Mouse (Mus musculus) CH12.LX (cell line): Measurements from ENCODE around the gene Ankrd10. TPM values are rescaled to one million over a fixed set of nuclear protein-coding genes. Genes with fewer than 3 reads are reported as not detected.

Experiments
- DNase-seq: peaks from one replicate; pipeline ENCODE4 v3.0.0-alpha.2; 2013; ENCODE audit errors: extremely low read depth
- H3K27ac ChIP-seq: 2 replicates; pipeline ENCODE4 v1.5.1; 2012; ENCODE audit warnings: low read depth, mild to moderate bottlenecking, control low read depth, moderate library complexity; ENCODE audit not compliant: insufficient read depth
- H3K27me3 ChIP-seq: replicated peaks from 2 replicates; pipeline ENCODE3; 2012; ENCODE audit warnings: inconsistent platforms
- H3K36me3 ChIP-seq, 2 experiments: replicated peaks in 1 of 2; 2 replicates each; pipeline versions ENCODE3 to v1.6.1; 2012; ENCODE audit warnings: inconsistent platforms in 1 of 2, low read length in 1 of 2, mild to moderate bottlenecking in 1 of 2, mixed read lengths in 1 of 2, moderate library complexity in 1 of 2; ENCODE audit not compliant: control insufficient read depth in 1 of 2, insufficient read depth in 1 of 2
- H3K4me1 ChIP-seq, 2 experiments: 2 replicates each; pipeline ENCODE4 v1.6.1; 2012; ENCODE audit warnings: inconsistent platforms in 1 of 2, moderate library complexity in 1 of 2; ENCODE audit not compliant: insufficient read depth in 2 of 2, control insufficient read depth in 1 of 2
- H3K4me2 ChIP-seq: 2 replicates; pipeline ENCODE4 v1.6.1; 2012; ENCODE audit warnings: low read depth, mild to moderate bottlenecking, control low read depth; ENCODE audit not compliant: poor library complexity, insufficient read depth, severe bottlenecking
- H3K4me3 ChIP-seq, 3 experiments: fragments of 150-350 bp in 1 of 3; sonication (generic) in 1 of 3; replicated peaks in 1 of 3; 2 replicates each; pipeline versions ENCODE3 to v1.5.1; 2011 to 2012; ENCODE audit warnings: low read depth in 2 of 3, low read length in 2 of 3, mild to moderate bottlenecking in 2 of 3, moderate library complexity in 2 of 3, control low read depth in 1 of 3, improper control_type of control experiment in 1 of 3, inconsistent platforms in 1 of 3, mixed read lengths in 1 of 3; ENCODE audit not compliant: poor library complexity in 1 of 3
- H3K79me2 ChIP-seq: replicated peaks from 2 replicates; pipeline ENCODE4 v1.6.1; 2012; ENCODE audit warnings: mild to moderate bottlenecking, moderate library complexity; ENCODE audit not compliant: control insufficient read depth, poor library complexity, insufficient read depth, severe bottlenecking; ENCODE audit errors: extremely low read depth
- H3K9ac ChIP-seq: 2 replicates; pipeline ENCODE4 v1.6.1; 2012; ENCODE audit warnings: low read depth, mild to moderate bottlenecking, control low read depth, moderate library complexity; ENCODE audit not compliant: insufficient read depth
- H3K9me3 ChIP-seq: replicated peaks from 2 replicates; pipeline ENCODE3; 2012; ENCODE audit warnings: low read length, inconsistent platforms, mixed read lengths
- CHD2 ChIP-seq: IDR thresholded peaks from 2 replicates; pipeline ENCODE4 v1.6.1; 2011; ENCODE audit warnings: low read length, improper control_type of control experiment
- CTCF ChIP-seq, 2 experiments: IDR thresholded peaks in 1 of 2; conservative IDR thresholded peaks in 1 of 2; 2 replicates each; pipeline ENCODE4 v1.5.1; 2011 to 2012; ENCODE audit warnings: low read depth in 2 of 2, low read length in 2 of 2, improper control_type of control experiment in 1 of 2, inconsistent platforms in 1 of 2, mild to moderate bottlenecking in 1 of 2, moderate library complexity in 1 of 2
- ELF1 ChIP-seq: IDR thresholded peaks from 2 replicates; pipeline ENCODE4 v1.6.1; 2014; ENCODE audit warnings: low read depth, mild to moderate bottlenecking, inconsistent platforms, low read length, improper control_type of control experiment
- EP300 ChIP-seq: IDR thresholded peaks from 2 replicates; pipeline ENCODE4 v1.6.1; 2011; ENCODE audit warnings: low read length, improper control_type of control experiment
- ETS1 ChIP-seq: conservative IDR thresholded peaks from 2 replicates; pipeline ENCODE4 v1.6.1; 2012; ENCODE audit warnings: low read depth, mild to moderate bottlenecking, inconsistent platforms, low read length, improper control_type of control experiment, moderate library complexity
- IRF4 ChIP-seq: IDR thresholded peaks from 2 replicates; pipeline ENCODE4 v1.6.1; 2014; ENCODE audit warnings: low read depth, mild to moderate bottlenecking, inconsistent platforms, low read length, improper control_type of control experiment
- MAFK ChIP-seq: IDR thresholded peaks from 2 replicates; pipeline ENCODE4 v1.6.1; 2011; ENCODE audit warnings: low read length, improper control_type of control experiment; ENCODE audit not compliant: insufficient replicate concordance
- MAX ChIP-seq: IDR thresholded peaks from 2 replicates; pipeline ENCODE4 v1.6.1; 2011; ENCODE audit warnings: low read length, improper control_type of control experiment
- MAZ ChIP-seq: IDR thresholded peaks from 2 replicates; pipeline ENCODE4 v1.6.1; 2012; ENCODE audit warnings: low read depth, mild to moderate bottlenecking, inconsistent platforms, low read length, improper control_type of control experiment, moderate library complexity
- MEF2A ChIP-seq: IDR thresholded peaks from 2 replicates; pipeline ENCODE4 v1.6.1; 2014; ENCODE audit warnings: low read depth, mild to moderate bottlenecking, inconsistent platforms, low read length, improper control_type of control experiment, borderline replicate concordance
- MXI1 ChIP-seq: IDR thresholded peaks from 2 replicates; pipeline ENCODE4 v1.6.1; 2011; ENCODE audit warnings: mild to moderate bottlenecking, low read depth, low read length, improper control_type of control experiment
- NELFE ChIP-seq: IDR thresholded peaks from 2 replicates; pipeline ENCODE4 v1.6.1; 2011; ENCODE audit warnings: low read depth, low read length, improper control_type of control experiment
- NRF1 ChIP-seq: IDR thresholded peaks from 2 replicates; pipeline ENCODE4 v1.6.1; 2014; ENCODE audit warnings: low read depth, mild to moderate bottlenecking, inconsistent platforms, low read length, improper control_type of control experiment, moderate library complexity
- PAX5 ChIP-seq: IDR thresholded peaks from 2 replicates; pipeline ENCODE4 v1.6.1; 2012; ENCODE audit warnings: low read length, inconsistent platforms, mixed read lengths
- RAD21 ChIP-seq: IDR thresholded peaks from 2 replicates; pipeline ENCODE4 v1.6.1; 2011; ENCODE audit warnings: low read depth, mild to moderate bottlenecking, low read length, improper control_type of control experiment, moderate library complexity
- RCOR1 ChIP-seq: conservative IDR thresholded peaks from 2 replicates; pipeline ENCODE4 v1.6.1; 2012; ENCODE audit warnings: low read depth, mild to moderate bottlenecking, inconsistent platforms, low read length, improper control_type of control experiment
- SIN3A ChIP-seq: IDR thresholded peaks from 2 replicates; pipeline ENCODE4 v1.6.1; 2012; ENCODE audit warnings: low read length, improper control_type of control experiment, inconsistent platforms
- TBP ChIP-seq: conservative IDR thresholded peaks from 2 replicates; pipeline ENCODE4 v1.6.1; 2011; ENCODE audit warnings: low read depth, low read length, improper control_type of control experiment
- USF2 ChIP-seq: conservative IDR thresholded peaks from 2 replicates; pipeline ENCODE4 v1.6.1; 2011; ENCODE audit warnings: low read depth, low read length, improper control_type of control experiment
- ZKSCAN1 ChIP-seq: IDR thresholded peaks from 2 replicates; pipeline ENCODE4 v1.6.1; 2012; ENCODE audit warnings: low read depth, inconsistent platforms, low read length, improper control_type of control experiment, borderline replicate concordance
- ZNF384 ChIP-seq: IDR thresholded peaks from 2 replicates; pipeline ENCODE4 v1.6.1; 2012; ENCODE audit warnings: low read depth, low read length, improper control_type of control experiment, inconsistent platforms
- dilution Hi-C: fragments of 300-500 bp; cut with MboI; formaldehyde crosslinking; loops from 2 replicates; pipeline ENCODE4 v1.14.3; 2020; ENCODE audit warnings: low sequenced_read_pairs; ENCODE audit not compliant: extremely low pct_unique_long_range_greater_than_20kb, extremely low pct_ligation_motif_present
- in situ Hi-C: fragments of 300-500 bp; cut with MboI; formaldehyde crosslinking; loops from 3 replicates; pipeline ENCODE4 v1.14.3; 2019; ENCODE audit warnings: low sequenced_read_pairs, low pct_ligation_motif_present, low pct_unique_long_range_greater_than_20kb, mixed read lengths
- polyA plus RNA-seq: library from polyadenylated mRNA; unstranded; fragments of >175 nt; gene quantifications from 2 replicates; pipeline ENCODE4 v1.2.1, GENCODE M21; 2012; ENCODE audit warnings: low read depth; ENCODE audit not compliant: insufficient read length
- total RNA-seq, 2 experiments: library from RNA; depleted of rRNA; stranded (reverse); fragments of 300-350 nt in 1 of 2; fragments of >200 nt in 1 of 2; gene quantifications; 2 replicates each; pipeline ENCODE4 v1.2.3; 2012 to 2014

The Ankrd10 gene
- total and polyA plus RNA-seq, 3 experiments: 36.9 to 46.9 (median 39.0) TPM

- no peak overlapping the region for H3K9ac ChIP-seq
- dilution Hi-C loops: no loop called here
Observed at GRCm38 (mm10) chr8:11574911-11575603, 60.5 kb downstream of the Ankrd10 start.

GRCm38 (mm10) chr8:11572428-11572827 lies 63.1 kb downstream of the Ankrd10 start:
- no peak for DNase-seq
- 0 out of 2 replicates have a peak overlapping the region, but pooled peaks have one; percentile 4 for H3K4me2 ChIP-seq
- no peaks in the 10 kb centered on the region for H3K79me2 ChIP-seq
- peaks cover 2% of the 10 kb centered on the region for H3K9me3 ChIP-seq
- H3K4me3 ChIP-seq: no peak overlapping the region
- H3K27ac ChIP-seq: no peak overlapping the region
- in situ Hi-C loops: no loop called here
- H3K36me3 ChIP-seq: no peaks in the 10 kb centered on the region
- no peak for TF ChIP-seq CHD2
- TF ChIP-seq, all 38 proteins: peak for 0
- dilution Hi-C loops: no loop called here
- Histone ChIP-seq H3K4me1 (peaks cover 27 to 54% of the 10 kb centered on the region in 2 experiments), H3K27me3 (no peaks in the 10 kb centered on the region), H3K9ac (no peak overlapping the region)

More at GRCm38 (mm10) chr8:11574911-11575603, 60.5 kb downstream of the Ankrd10 start:
- in situ Hi-C loops: no loop called here
- Histone ChIP-seq H3K9me3 (no peaks in the 10 kb centered on the region), H3K4me2 (no peak overlapping the region), H3K36me3 (no peaks in the 10 kb centered on the region), H3K4me3 (no peak overlapping the region), H3K79me2 (no peaks in the 10 kb centered on the region), H3K27ac (no peak overlapping the region), H3K4me1 (peaks cover 22 to 51% of the 10 kb centered on the region in 2 experiments), H3K27me3 (no peaks in the 10 kb centered on the region)
- no peak for DNase-seq
- TF ChIP-seq ELF1 (no peak), RCOR1 (no peak), CTCF (conservative IDR thresholded peaks at IDR 0.05 in 1 of 2, IDR thresholded peaks at IDR 0.05 in 1 of 2; ENCODE audit: low read depth in 2 of 2, low read length in 2 of 2) (no peak), MAFK (no peak), PAX5 (no peak), MAX (no peak), RAD21 (no peak), MXI1 (no peak), TBP (no peak), USF2 (no peak), ZNF384 (no peak), IRF4 (no peak), MAZ (no peak), ZKSCAN1 (no peak), EP300 (no peak), NRF1 (no peak), SIN3A (no peak), MEF2A (no peak), NELFE (no peak), ETS1 (no peak)
